Mouse (Mus musculus) liver, postnatal 0 days (tissue): ENCODE data around the gene Bspry.

Source experiments
- CTCF ChIP-seq: sonication (generic); IDR thresholded peaks from 2 replicates; pipeline ENCODE4 v1.5.1; 2016; ENCODE audit warnings: antibody characterized with exemption, low read depth
- EP300 ChIP-seq: IDR thresholded peaks from 2 replicates; pipeline ENCODE4 v1.6.1; 2016; ENCODE audit warnings: antibody characterized with exemption, low read depth, mild to moderate bottlenecking

GRCm38 (mm10) chr4:62515490-62515889, 35.6 kb downstream of the Bspry start:
- TF ChIP-seq CTCF (no peak), EP300 (0 out of 2 replicates have a peak, but pooled peaks have one; percentile 9)
